In genomic region chr2:120158846-120159245, GRCm38 (mm10) we compare ENCODE assay signal across 12 mouse cellular contexts. TPM values are rescaled to one million over a fixed set of nuclear protein-coding genes. Genes with fewer than 3 reads are reported as not detected.
DNase-seq lines count a peak whose midpoint lies in the region; ATAC-seq and TF ChIP-seq lines count a peak whose summit lies in the region.
"Had no signal": no experiment of that assay in that cellular context is flagged by ENCODE, and none has a peak within 500 bp of the region (broad histone marks: within the 10 kb centered on the region; RNA-seq: fewer than 3 reads in every experiment).

No protein-coding gene starts in this region.

- TF ChIP-seq RAD21 in MEL (IDR thresholded peaks at IDR 0.05; ENCODE audit: low read depth, low read length) = no peak

- no peaks in the 10 kb centered on the region for H3K36me3 ChIP-seq in kidney, embryonic 14.5 days (ENCODE audit: control insufficient read depth, insufficient read depth, low read length)
- peaks cover 0 to 4% of the 10 kb centered on the region in 2 experiments; a peak in 1 of 4 replicates for H3K36me3 ChIP-seq in MEL (ENCODE audit: control insufficient read depth in 1 of 2, insufficient read depth in 2 of 2, low read length in 2 of 2)
- H3K36me3 ChIP-seq: forebrain, embryonic 15.5 days; limb, embryonic 10.5 days; midbrain, embryonic 12.5 days; neural tube, embryonic 15.5 days had no signal

- peaks cover 4% of the 10 kb centered on the region; the same call in 1 of the 2 replicates for H3K79me2 ChIP-seq in MEL (ENCODE audit: control insufficient read depth, insufficient read depth, low read length, poor library complexity)

- no peak overlapping the region for H3K4me3 ChIP-seq in kidney, embryonic 14.5 days (ENCODE audit: low read length)
- H3K4me3 ChIP-seq in MEL (ENCODE audit: control insufficient read depth in 1 of 2, insufficient read depth in 1 of 2, low read depth in 2 of 2, low read length in 2 of 2) = no peak overlapping the region
- H3K4me3 ChIP-seq: forebrain, embryonic 15.5 days; limb, embryonic 10.5 days; midbrain, embryonic 12.5 days; neural tube, embryonic 15.5 days had no signal

- WGBS in kidney, embryonic 14.5 days = 43% methylated on average over 1 of the region's 1 CpGs

- no peak for ATAC-seq in kidney, embryonic 14.5 days (ENCODE audit: low FRiP score, low TSS enrichment)
- ATAC-seq in hematopoietic stem cell, adult 5-6 weeks (replicated peaks in 1 of 2; ENCODE audit: insufficient read depth in 1 of 2, low FRiP score in 2 of 2, low TSS enrichment in 1 of 2, low read depth in 1 of 2, poor library complexity in 2 of 2, severe bottlenecking in 2 of 2) = peak; percentile 40 to 43; a peak in 2 of 4 replicates
- no peak for ATAC-seq in frontal cortex, adult (ENCODE audit: low TSS enrichment)
- ATAC-seq: forebrain, embryonic 15.5 days had no signal

- no peak for TF ChIP-seq EP300 in MEL (IDR thresholded peaks at IDR 0.05; ENCODE audit: low read depth in 1 of 2, low read length in 2 of 2)

- H3K27ac ChIP-seq in kidney, embryonic 14.5 days (ENCODE audit: low read depth, low read length) = no peak overlapping the region
- no peak overlapping the region for H3K27ac ChIP-seq in MEL (ENCODE audit: control insufficient read depth, low read depth, low read length)
- H3K27ac ChIP-seq: forebrain, embryonic 15.5 days; limb, embryonic 10.5 days; midbrain, embryonic 12.5 days; neural tube, embryonic 15.5 days had no signal

- peak; percentile 31 for DNase-seq in kidney, adult 11 months
- DNase-seq in MEL (ENCODE audit: low read depth, low spot score) = peak; percentile 54
- peak; percentile 19 for DNase-seq in mesoderm, embryonic 11.5 days (ENCODE audit: low read depth, low spot score)
- no peak for DNase-seq in urinary bladder, postnatal 10 days (ENCODE audit: low spot score)
- no peak for DNase-seq in urinary bladder, postnatal 36 days (ENCODE audit: low spot score in 2 of 2)

- H3K9me3 ChIP-seq in kidney, embryonic 14.5 days (ENCODE audit: control insufficient read depth, low read length) = peaks cover 2% of the 10 kb centered on the region; the same call in 1 of the 2 replicates
- no peaks in the 10 kb centered on the region for H3K9me3 ChIP-seq in MEL (replicated peaks; ENCODE audit: insufficient read depth, low read length)
- H3K9me3 ChIP-seq: forebrain, embryonic 15.5 days; limb, embryonic 10.5 days; midbrain, embryonic 12.5 days; neural tube, embryonic 15.5 days had no signal

- TF ChIP-seq CTCF in MEL (IDR thresholded peaks at IDR 0.05 in 2 of 3, conservative IDR thresholded peaks at IDR 0.05 in 1 of 3; ENCODE audit: control insufficient read depth in 1 of 3, insufficient read depth in 1 of 3, low read depth in 2 of 3, low read length in 3 of 3, poor library complexity in 1 of 3, severe bottlenecking in 1 of 3) = no peak

- no peaks in the 10 kb centered on the region for H3K4me1 ChIP-seq in kidney, embryonic 14.5 days (ENCODE audit: control insufficient read depth, insufficient read depth, low read length)
- peaks cover 0 to 5% of the 10 kb centered on the region in 2 experiments; a peak in 1 of 4 replicates for H3K4me1 ChIP-seq in MEL (ENCODE audit: control insufficient read depth in 1 of 2, insufficient read depth in 2 of 2, low read length in 2 of 2)

- no peaks in the 10 kb centered on the region for H3K27me3 ChIP-seq in kidney, embryonic 14.5 days (ENCODE audit: control insufficient read depth, insufficient read depth, low read length)
- H3K27me3 ChIP-seq in MEL (ENCODE audit: control insufficient read depth in 1 of 2, insufficient read depth in 2 of 2, low read length in 2 of 2) = no peaks in the 10 kb centered on the region
- H3K27me3 ChIP-seq: neural tube, embryonic 15.5 days had no signal

- no peak for TF ChIP-seq POLR2A in MEL (IDR thresholded peaks at IDR 0.05; ENCODE audit: control insufficient read depth in 1 of 2, insufficient read depth in 1 of 2, low read depth in 1 of 2, low read length in 2 of 2, poor library complexity in 1 of 2)

- H3K9ac ChIP-seq in kidney, embryonic 14.5 days (ENCODE audit: low read depth, low read length) = no peak overlapping the region
- no peak overlapping the region for H3K9ac ChIP-seq in MEL (ENCODE audit: control insufficient read depth, low read depth, low read length, poor library complexity, severe bottlenecking)
- H3K9ac ChIP-seq: forebrain, embryonic 15.5 days; midbrain, embryonic 12.5 days; neural tube, embryonic 15.5 days had no signal

- no peak overlapping the region for H3K4me2 ChIP-seq in kidney, embryonic 14.5 days (replicated peaks; ENCODE audit: low read depth, low read length)
- H3K4me2 ChIP-seq: forebrain, embryonic 15.5 days; midbrain, embryonic 12.5 days; neural tube, embryonic 15.5 days had no signal

TF ChIP-seq in MEL, 35 proteins besides CTCF, POLR2A, EP300 and RAD21:
- TF ChIP-seq ELF1 (IDR thresholded peaks at IDR 0.05; ENCODE audit: low read depth, low read length) (no peak), ZNF384 (IDR thresholded peaks at IDR 0.05; ENCODE audit: low read depth, low read length) (0 out of 2 replicates have a peak, but pooled peaks have one; percentile 22), KAT2A (conservative IDR thresholded peaks at IDR 0.05; ENCODE audit: low read depth, low read length) (no peak)
TF ChIP-seq in MEL: peak in this region for 1.

RNA-seq across cellular contexts. Expression of gene Ehd4, which starts 4.4 kb away (rescaled TPM):
- 20.1 and 31.8 TPM in 2 replicates for polyA plus RNA-seq in kidney, embryonic 14.5 days (2014; fragmentation: Nextera tagmentation; extraction: Ambion mirVana)
- total RNA-seq in MEL (2012; rRNA removed) = 14.1 and 15.8 TPM in 2 replicates
- 10 to 100 TPM in 1 of 2 experiments, not detected in 1; 35.5 TPM for polyA plus RNA-seq in MEL (2012; ENCODE audit: insufficient read depth in 1 of 2, insufficient read length in 2 of 2, low read depth in 1 of 2, low replicate concordance in 2 of 2, missing spikeins in 1 of 2)
- total RNA-seq in hematopoietic stem cell, adult 5-6 weeks (2017) = 34.2 and 36.0 TPM in 2 replicates

Comparison
In these comparisons a context has a peak if more than half of its experiments do, and no peak if none do; other contexts are left out.
1. DNase-seq: peak in kidney, adult 11 months (single experiment), MEL (single experiment) and mesoderm, embryonic 11.5 days (single experiment); none in urinary bladder, postnatal 10 days (single experiment) and urinary bladder, postnatal 36 days (0 of 2).
2. ATAC-seq: peak in hematopoietic stem cell, adult 5-6 weeks (2 of 2); none in kidney, embryonic 14.5 days (single experiment) and frontal cortex, adult (single experiment).